Comparison of ENCODE assay signal across 16 mouse cellular contexts in the genomic region with DNA sequence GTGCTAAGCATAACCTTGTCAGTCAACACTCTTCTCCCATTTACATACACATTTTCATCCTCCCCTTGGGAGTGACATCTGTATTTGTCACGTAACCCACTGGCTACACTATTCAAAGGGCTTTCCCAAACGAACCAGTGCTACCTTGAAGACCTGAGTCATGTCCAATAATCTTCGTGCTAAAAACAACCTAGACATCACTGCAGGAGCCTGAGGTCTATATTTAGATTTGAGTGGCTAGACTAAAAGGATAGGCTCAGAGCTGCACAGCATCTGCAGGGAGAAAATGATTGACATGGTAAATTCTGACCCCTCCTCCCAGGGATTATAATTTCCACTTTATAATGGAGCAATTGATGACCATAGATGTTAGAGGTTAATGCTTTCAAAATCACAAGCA. TPM values are rescaled to one million over a fixed set of nuclear protein-coding genes. Genes with fewer than 3 reads are reported as not detected.
"Had no signal": no experiment of that assay in that cellular context is flagged by ENCODE, and none has a peak within 500 bp of the region (broad histone marks: within the 10 kb centered on the region; RNA-seq: fewer than 3 reads in every experiment).

No protein-coding gene starts in this region.

- H3K27me3 ChIP-seq: limb, embryonic 13.5 days; liver, embryonic 15.5 days; midbrain, embryonic 15.5 days; neural tube, embryonic 12.5 days had no signal

- H3K4me1 ChIP-seq: limb, embryonic 13.5 days; liver, embryonic 15.5 days; midbrain, embryonic 15.5 days; neural tube, embryonic 12.5 days had no signal

- H3K36me3 ChIP-seq: limb, embryonic 13.5 days; liver, embryonic 15.5 days; midbrain, embryonic 15.5 days; neural tube, embryonic 12.5 days had no signal

- DNase-seq: kidney, postnatal 10 days; kidney, postnatal 4 days; left cerebral cortex, postnatal 4 days; lung, adult 2 months; lung, postnatal 36 days; spleen, adult 18-20 months; thymus, adult 2 months; thymus, postnatal 36 days had no signal

- H3K27ac ChIP-seq: layer of hippocampus, adult 2 months; limb, embryonic 13.5 days; liver, embryonic 15.5 days; midbrain, embryonic 15.5 days; neural tube, embryonic 12.5 days had no signal

- ATAC-seq: lung, postnatal 0 days; midbrain, embryonic 15.5 days had no signal

- H3K4me3 ChIP-seq: layer of hippocampus, adult 2 months; limb, embryonic 13.5 days; liver, embryonic 15.5 days; midbrain, embryonic 15.5 days; neural tube, embryonic 12.5 days had no signal

- H3K9ac ChIP-seq: limb, embryonic 13.5 days; liver, embryonic 15.5 days; midbrain, embryonic 15.5 days; neural tube, embryonic 12.5 days had no signal

- H3K4me2 ChIP-seq: limb, embryonic 13.5 days; liver, embryonic 15.5 days; midbrain, embryonic 15.5 days; neural tube, embryonic 12.5 days had no signal

- H3K9me3 ChIP-seq: liver, embryonic 15.5 days had no signal

RNA-seq across cellular contexts. Expression of a gene that starts 37.0 kb away (rescaled TPM):
- total RNA-seq: monocyte, adult 5-6 weeks; neutrophil, adult 5-6 weeks had no signal
